9 mouse cellular contexts compared by ENCODE assay signal in genomic region chr5:100166591-100167491, GRCm38 (mm10). TPM values are rescaled to one million over a fixed set of nuclear protein-coding genes. Genes with fewer than 3 reads are reported as not detected.
DNase-seq lines count a peak whose midpoint lies in the region; ATAC-seq and TF ChIP-seq lines count a peak whose summit lies in the region.
"Had no signal": no experiment of that assay in that cellular context is flagged by ENCODE, and none has a peak within 500 bp of the region (broad histone marks: within the 10 kb centered on the region; RNA-seq: fewer than 3 reads in every experiment).

No protein-coding gene starts in this region.

- H3K27me3 ChIP-seq in hindbrain, embryonic 11.5 days (ENCODE audit: control insufficient read depth, insufficient read depth, low read length): no peaks in the 10 kb centered on the region
- H3K27me3 ChIP-seq in hindbrain, embryonic 12.5 days: peaks cover 7% of the 10 kb centered on the region; the same call in 1 of the 2 replicates
- no peaks in the 10 kb centered on the region for H3K27me3 ChIP-seq in MEL (ENCODE audit: control insufficient read depth in 1 of 2, insufficient read depth in 2 of 2, low read length in 2 of 2)
- no peaks in the 10 kb centered on the region for H3K27me3 ChIP-seq in neural tube, embryonic 11.5 days (ENCODE audit: control insufficient read depth, insufficient read depth, low read length)
- H3K27me3 ChIP-seq: neural tube, embryonic 13.5 days had no signal

- TF ChIP-seq POLR2A in MEL (IDR thresholded peaks at IDR 0.05; ENCODE audit: control insufficient read depth in 1 of 2, insufficient read depth in 1 of 2, low read depth in 1 of 2, low read length in 2 of 2, poor library complexity in 1 of 2): no peak

- no peaks in the 10 kb centered on the region for H3K36me3 ChIP-seq in hindbrain, embryonic 11.5 days (ENCODE audit: control insufficient read depth, insufficient read depth, low read length)
- H3K36me3 ChIP-seq in hindbrain, embryonic 12.5 days: no peaks in the 10 kb centered on the region
- no peaks in the 10 kb centered on the region for H3K36me3 ChIP-seq in MEL (ENCODE audit: control insufficient read depth in 1 of 2, insufficient read depth in 2 of 2, low read length in 2 of 2)
- no peaks in the 10 kb centered on the region for H3K36me3 ChIP-seq in neural tube, embryonic 11.5 days (ENCODE audit: control insufficient read depth, insufficient read depth, low read length)
- H3K36me3 ChIP-seq: neural tube, embryonic 13.5 days had no signal

- H3K4me3 ChIP-seq in hindbrain, embryonic 11.5 days (ENCODE audit: low read depth, low read length): no peak overlapping the region
- H3K4me3 ChIP-seq in hindbrain, embryonic 12.5 days: no peak overlapping the region
- no peak overlapping the region for H3K4me3 ChIP-seq in MEL (ENCODE audit: control insufficient read depth in 1 of 2, insufficient read depth in 1 of 2, low read depth in 2 of 2, low read length in 2 of 2)
- no peak overlapping the region for H3K4me3 ChIP-seq in neural tube, embryonic 11.5 days (ENCODE audit: low read depth, low read length)
- H3K4me3 ChIP-seq: neural tube, embryonic 13.5 days had no signal

- 56% methylated on average over 14 of the region's 14 CpGs for WGBS in hindbrain, embryonic 11.5 days
- WGBS in hindbrain, embryonic 12.5 days: 52% methylated on average over 14 of the region's 14 CpGs
- 51% methylated on average over 14 of the region's 14 CpGs for WGBS in neural tube, embryonic 11.5 days

- peak; percentile 72 for DNase-seq in hindbrain, embryonic 11.5 days (ENCODE audit: low spot score)
- peak; percentile 8 for DNase-seq in 3T3-L1 (ENCODE audit: low read depth, low spot score)
- DNase-seq in MEL (ENCODE audit: low read depth, low spot score): peak; percentile 4
- peak; percentile 59 to 73 for DNase-seq in cerebellum, postnatal 14 days
- peak; percentile 80 to 82 for DNase-seq in kidney, postnatal 4 days
- peak; percentile 54 for DNase-seq in neural tube, embryonic 11.5 days (ENCODE audit: low spot score)

- H3K4me1 ChIP-seq in hindbrain, embryonic 11.5 days (replicated peaks; ENCODE audit: control insufficient read depth, insufficient read depth, low read length): no peaks in the 10 kb centered on the region
- no peaks in the 10 kb centered on the region for H3K4me1 ChIP-seq in hindbrain, embryonic 12.5 days
- H3K4me1 ChIP-seq in MEL (ENCODE audit: control insufficient read depth in 1 of 2, insufficient read depth in 2 of 2, low read length in 2 of 2): no peaks in the 10 kb centered on the region
- H3K4me1 ChIP-seq in neural tube, embryonic 11.5 days (ENCODE audit: control insufficient read depth, insufficient read depth, low read length): no peaks in the 10 kb centered on the region
- H3K4me1 ChIP-seq: neural tube, embryonic 13.5 days had no signal

- H3K9ac ChIP-seq in hindbrain, embryonic 11.5 days (ENCODE audit: low read depth, low read length): no peak overlapping the region
- H3K9ac ChIP-seq in hindbrain, embryonic 12.5 days: no peak overlapping the region
- H3K9ac ChIP-seq in MEL (ENCODE audit: control insufficient read depth, low read depth, low read length, poor library complexity, severe bottlenecking): no peak overlapping the region
- no peak overlapping the region for H3K9ac ChIP-seq in neural tube, embryonic 11.5 days (ENCODE audit: low read length)
- H3K9ac ChIP-seq: neural tube, embryonic 13.5 days had no signal

- TF ChIP-seq RAD21 in MEL (IDR thresholded peaks at IDR 0.05; ENCODE audit: low read depth, low read length): peak; percentile 3

- no peak for ATAC-seq in hindbrain, embryonic 11.5 days (ENCODE audit: low FRiP score)
- no peak for ATAC-seq in hindbrain, embryonic 12.5 days (ENCODE audit: low FRiP score)
- no peak for ATAC-seq in neural tube, embryonic 11.5 days (ENCODE audit: insufficient read depth, low FRiP score, low TSS enrichment)
- no peak for ATAC-seq in activated CD4-positive, CD25-positive, alpha-beta regulatory T cell, adult 4 months

- H3K9me3 ChIP-seq in hindbrain, embryonic 11.5 days (ENCODE audit: control insufficient read depth, low read length): no peaks in the 10 kb centered on the region
- no peaks in the 10 kb centered on the region for H3K9me3 ChIP-seq in hindbrain, embryonic 12.5 days (replicated peaks)
- H3K9me3 ChIP-seq in MEL (replicated peaks; ENCODE audit: insufficient read depth, low read length): no peaks in the 10 kb centered on the region
- no peaks in the 10 kb centered on the region for H3K9me3 ChIP-seq in neural tube, embryonic 11.5 days (ENCODE audit: control insufficient read depth, low read length)
- H3K9me3 ChIP-seq: neural tube, embryonic 13.5 days had no signal

- TF ChIP-seq CTCF in MEL (IDR thresholded peaks at IDR 0.05 in 2 of 3, conservative IDR thresholded peaks at IDR 0.05 in 1 of 3; ENCODE audit: control insufficient read depth in 1 of 3, insufficient read depth in 1 of 3, low read depth in 2 of 3, low read length in 3 of 3, poor library complexity in 1 of 3, severe bottlenecking in 1 of 3): peak in 2 of 3 experiments; percentile 36 to 55; a peak in 4 of 6 replicates

- H3K79me2 ChIP-seq in MEL (ENCODE audit: control insufficient read depth, insufficient read depth, low read length, poor library complexity): no peaks in the 10 kb centered on the region

- H3K27ac ChIP-seq in hindbrain, embryonic 11.5 days (ENCODE audit: low read depth, low read length): no peak overlapping the region
- no peak overlapping the region for H3K27ac ChIP-seq in hindbrain, embryonic 12.5 days
- H3K27ac ChIP-seq in MEL (ENCODE audit: control insufficient read depth, low read depth, low read length): no peak overlapping the region
- no peak overlapping the region for H3K27ac ChIP-seq in neural tube, embryonic 11.5 days (ENCODE audit: low read depth, low read length)
- H3K27ac ChIP-seq: neural tube, embryonic 13.5 days had no signal

- TF ChIP-seq EP300 in MEL (IDR thresholded peaks at IDR 0.05; ENCODE audit: low read depth in 1 of 2, low read length in 2 of 2): no peak

- no peak overlapping the region for H3K4me2 ChIP-seq in hindbrain, embryonic 11.5 days (replicated peaks; ENCODE audit: low read depth, low read length)
- H3K4me2 ChIP-seq in hindbrain, embryonic 12.5 days (replicated peaks): no peak overlapping the region
- no peak overlapping the region for H3K4me2 ChIP-seq in neural tube, embryonic 11.5 days (ENCODE audit: low read depth)
- H3K4me2 ChIP-seq: neural tube, embryonic 13.5 days had no signal

TF ChIP-seq in MEL, 35 proteins besides CTCF, POLR2A, EP300 and RAD21:
- TF ChIP-seq SMC3 (IDR thresholded peaks at IDR 0.05; ENCODE audit: low read depth, low read length): peak; percentile 38
- TF ChIP-seq SIN3A (IDR thresholded peaks at IDR 0.05; ENCODE audit: low read length): no peak

RNA-seq across cellular contexts. Expression of gene Tmem150c, which starts 7.2 kb away (rescaled TPM):
- polyA plus RNA-seq in hindbrain, embryonic 11.5 days (2014; fragmentation: Nextera tagmentation; extraction: Ambion mirVana): 3.1 and 3.6 TPM in 2 replicates
- 8.2 and 9.9 TPM in 2 replicates for polyA plus RNA-seq in hindbrain, embryonic 12.5 days (2016; fragmentation: Nextera tagmentation; extraction: Ambion mirVana)
- 0.04 TPM in 1 of 2 replicates, not detected in the other for total RNA-seq in MEL (2012; rRNA removed)
- under 1 TPM in 1 of 2 experiments, not detected in 1; 0.06 TPM for polyA plus RNA-seq in MEL (2012; ENCODE audit: insufficient read depth in 1 of 2, insufficient read length in 2 of 2, low read depth in 1 of 2, low replicate concordance in 2 of 2, missing spikeins in 1 of 2)
- polyA plus RNA-seq in neural tube, embryonic 11.5 days (2014; fragmentation: Nextera tagmentation; extraction: Ambion mirVana): 3.4 and 4.5 TPM in 2 replicates
- polyA plus RNA-seq in activated CD4-positive, CD25-positive, alpha-beta regulatory T cell, adult 4 months (2017; shearing (Covaris generic)): not detected

Comparison
In these comparisons a context has a peak if more than half of its experiments do, and no peak if none do; other contexts are left out.
1. DNase-seq: peak in every context shown above with its lines; median percentile 81 in kidney, postnatal 4 days; 72 in hindbrain, embryonic 11.5 days; 66 in cerebellum, postnatal 14 days; 54 in neural tube, embryonic 11.5 days; 8 in 3T3-L1; 4 in MEL.